Comparison of ENCODE assay signal across 11 mouse cellular contexts in genomic region chr12:54502775-54503174, GRCm38 (mm10).
"Had no signal": no experiment of that assay in that cellular context is flagged by ENCODE, and none has a peak within 500 bp of the region (broad histone marks: within the 10 kb centered on the region; RNA-seq: fewer than 3 reads in every experiment).

No protein-coding gene starts in this region.

- H3K4me1 ChIP-seq: liver, embryonic 13.5 days had no signal

- H3K27ac ChIP-seq: left cerebral cortex, adult 2 months; liver, embryonic 13.5 days had no signal

- H3K9ac ChIP-seq: liver, embryonic 13.5 days had no signal

- H3K4me2 ChIP-seq: liver, embryonic 13.5 days; midbrain, embryonic 11.5 days had no signal

- H3K9me3 ChIP-seq: liver, embryonic 13.5 days had no signal

- DNase-seq: kidney, postnatal 10 days; kidney, postnatal 36 days; layer of hippocampus, postnatal 36 days; liver, embryonic 13.5 days; lung, adult 2 months; lung, postnatal 14 days; lung, postnatal 4 days; midbrain, embryonic 14.5 days; thymus, postnatal 25 days had no signal

- H3K27me3 ChIP-seq: liver, embryonic 13.5 days had no signal

- H3K36me3 ChIP-seq: liver, embryonic 13.5 days had no signal

- H3K4me3 ChIP-seq: left cerebral cortex, adult 2 months; liver, embryonic 13.5 days had no signal
